Mouse (Mus musculus): ENCODE measurements around the gene 1600012H06Rik. TPM values are rescaled to one million over a fixed set of nuclear protein-coding genes. Genes with fewer than 3 reads are reported as not detected.
"Not testable (repeated sequence)": the region's sequence is repeated elsewhere in the genome, so short reads cannot be mapped to it uniquely, and the experiment has no call there.

The 1600012H06Rik gene
- polyA plus RNA-seq, 1 experiment, result 0.07 TPM

DNA sequence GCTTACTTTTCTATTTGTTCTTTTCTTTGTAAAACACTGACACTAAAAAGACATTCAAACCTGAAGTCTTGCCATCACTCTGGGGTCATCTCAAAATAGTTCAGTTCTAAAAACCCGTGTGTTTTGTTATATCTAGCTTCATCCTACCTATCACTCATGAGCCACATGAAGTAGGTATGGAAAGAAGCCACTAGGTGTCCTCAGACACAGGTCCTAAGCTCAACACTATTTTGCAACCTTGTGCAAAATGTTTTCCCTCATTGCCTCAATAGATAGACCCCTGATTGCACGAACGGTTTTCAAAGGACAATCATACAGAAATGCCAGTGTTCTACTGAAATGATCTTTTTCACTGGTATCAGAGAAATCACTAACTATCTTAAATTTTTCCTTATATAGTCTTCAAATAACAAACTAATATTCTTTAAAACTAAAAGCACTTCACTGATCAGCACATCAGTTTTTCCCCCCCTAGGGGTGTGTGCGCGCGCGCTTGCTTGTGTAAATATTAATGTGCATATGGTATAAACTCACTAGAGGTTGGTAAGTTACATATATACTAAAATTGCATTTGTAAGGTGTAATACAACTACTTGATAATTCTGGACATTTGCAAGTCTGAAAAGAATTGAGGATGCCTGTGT lies 34.9 kb downstream of the 1600012H06Rik start:
- not testable (repeated sequence) for H3K4me1 ChIP-seq (ENCODE audit: control insufficient read depth); H3K36me3 ChIP-seq (ENCODE audit: control insufficient read depth); H3K9me3 ChIP-seq (ENCODE audit: control insufficient read depth, low read length); H3K27me3 ChIP-seq (ENCODE audit: control insufficient read depth)
- H3K4me3 ChIP-seq (replicated peaks), result peak overlapping the region; percentile 35

DNA sequence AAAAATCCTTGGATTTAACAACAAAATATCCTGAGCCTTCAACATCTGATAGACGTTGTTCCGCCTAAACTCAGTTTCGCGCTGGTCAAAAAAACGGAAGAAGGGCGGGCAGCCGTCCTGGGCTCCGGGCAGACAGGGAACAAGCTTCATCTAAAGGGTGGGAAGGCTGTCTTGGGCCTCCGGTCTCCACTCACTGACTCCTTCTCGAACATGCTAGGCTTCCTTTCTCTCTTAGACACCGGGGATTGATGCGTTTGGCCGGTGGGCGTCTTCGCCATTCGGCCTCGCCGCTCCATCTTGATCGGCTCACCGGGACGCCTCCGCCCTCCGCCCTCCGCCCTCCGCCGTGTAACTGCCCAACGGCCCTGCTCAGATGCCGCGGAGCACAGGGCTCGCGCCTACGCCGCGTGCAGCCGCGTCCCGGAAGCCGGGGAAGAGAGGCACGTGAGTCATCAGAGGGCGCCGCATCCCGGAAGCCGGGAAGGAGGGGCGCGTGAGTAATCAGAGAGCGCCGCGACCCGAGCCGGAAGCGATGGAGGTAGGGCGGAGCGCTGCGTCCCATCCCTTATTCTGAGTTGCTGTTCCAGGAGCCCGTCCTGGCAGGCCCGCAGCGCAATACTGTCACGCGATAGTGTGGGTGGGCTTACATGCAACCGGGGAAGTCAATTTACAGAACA lies 35.5 kb downstream of the 1600012H06Rik start, which contains the start of the genes 9030025P20Rik and Gm3417:
Gene 9030025P20Rik, plus strand, starts transcription at position 107 of the 677 bp plus-strand sequence.
Gene Gm3417, minus strand, starts transcription at position 429 of the 677 bp plus-strand sequence.
- H3K4me3 ChIP-seq (replicated peaks), result peak within 1 kb of the TSS; percentile 35
- H3K27me3 ChIP-seq (ENCODE audit: control insufficient read depth); H3K36me3 ChIP-seq (ENCODE audit: control insufficient read depth); H3K4me1 ChIP-seq (ENCODE audit: control insufficient read depth); H3K9me3 ChIP-seq (ENCODE audit: control insufficient read depth, low read length): not testable (repeated sequence)

DNA sequence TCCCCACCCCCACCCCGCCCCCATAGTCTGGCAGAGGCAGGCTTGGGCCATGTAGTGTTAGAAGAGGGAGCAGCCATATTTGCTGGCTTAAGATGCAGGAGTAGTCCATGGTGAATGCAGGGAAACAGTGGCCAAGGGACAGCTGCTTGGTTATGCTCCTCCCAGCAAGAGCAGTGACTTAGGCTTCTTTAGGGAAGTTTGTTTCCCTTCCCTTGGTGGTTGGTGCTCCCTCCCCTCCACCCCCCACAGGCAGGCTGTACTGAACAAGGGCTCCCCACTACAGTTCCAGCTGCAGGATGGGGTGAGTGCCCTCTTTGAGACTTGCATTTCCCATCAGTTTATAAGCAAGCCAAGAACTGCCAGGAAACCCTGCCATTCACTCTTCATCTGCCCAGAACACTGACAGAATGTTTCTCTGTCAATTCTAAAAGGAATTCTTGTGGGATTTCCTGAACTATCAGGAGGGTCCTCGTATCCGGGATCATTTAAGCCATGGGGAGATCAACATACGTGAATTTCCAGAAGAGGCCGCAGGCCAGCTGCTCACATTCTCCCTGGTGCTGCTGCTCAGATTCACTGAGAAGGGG lies 47.2 kb downstream of the 1600012H06Rik start:
- not testable (repeated sequence) for H3K4me3 ChIP-seq (replicated peaks); H3K9me3 ChIP-seq (ENCODE audit: control insufficient read depth, low read length); H3K4me1 ChIP-seq (ENCODE audit: control insufficient read depth); H3K27me3 ChIP-seq (ENCODE audit: control insufficient read depth); H3K36me3 ChIP-seq (ENCODE audit: control insufficient read depth)

DNA sequence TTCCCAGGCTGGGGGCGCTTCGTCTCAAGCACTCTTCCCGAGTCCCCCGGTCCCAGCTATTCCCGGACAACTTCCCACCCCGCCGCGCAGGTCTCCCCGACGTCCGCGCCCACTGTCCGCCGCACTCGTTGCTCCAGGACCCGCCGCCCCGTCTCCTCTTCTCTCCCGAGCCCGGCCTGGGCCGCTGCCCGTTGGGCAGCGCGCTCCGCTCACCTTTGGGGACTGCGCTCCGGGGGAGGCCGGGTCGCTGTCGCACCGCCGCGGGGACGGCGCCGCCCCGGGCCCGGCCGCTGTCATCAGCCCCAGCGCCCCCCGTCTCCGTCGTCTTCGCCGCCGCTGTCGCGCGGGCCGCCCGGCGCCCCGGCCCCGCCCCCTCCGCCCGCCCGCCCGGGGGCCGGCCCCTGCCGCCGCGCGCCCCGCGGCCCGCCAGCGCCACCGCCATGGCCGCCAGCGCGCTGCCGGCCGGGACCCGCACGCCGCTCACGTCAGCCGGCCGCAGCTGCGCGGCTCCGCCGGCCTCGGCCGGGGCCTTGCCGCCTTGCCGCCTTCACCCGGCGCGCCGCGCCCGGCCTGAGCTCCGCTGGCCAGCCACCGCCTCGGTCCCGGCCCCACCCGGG lies 49.6 kb downstream of the 1600012H06Rik start:
- not testable (repeated sequence) for H3K4me3 ChIP-seq (replicated peaks); H3K27me3 ChIP-seq (ENCODE audit: control insufficient read depth); H3K4me1 ChIP-seq (ENCODE audit: control insufficient read depth); H3K9me3 ChIP-seq (ENCODE audit: control insufficient read depth, low read length); H3K36me3 ChIP-seq (ENCODE audit: control insufficient read depth)

DNA sequence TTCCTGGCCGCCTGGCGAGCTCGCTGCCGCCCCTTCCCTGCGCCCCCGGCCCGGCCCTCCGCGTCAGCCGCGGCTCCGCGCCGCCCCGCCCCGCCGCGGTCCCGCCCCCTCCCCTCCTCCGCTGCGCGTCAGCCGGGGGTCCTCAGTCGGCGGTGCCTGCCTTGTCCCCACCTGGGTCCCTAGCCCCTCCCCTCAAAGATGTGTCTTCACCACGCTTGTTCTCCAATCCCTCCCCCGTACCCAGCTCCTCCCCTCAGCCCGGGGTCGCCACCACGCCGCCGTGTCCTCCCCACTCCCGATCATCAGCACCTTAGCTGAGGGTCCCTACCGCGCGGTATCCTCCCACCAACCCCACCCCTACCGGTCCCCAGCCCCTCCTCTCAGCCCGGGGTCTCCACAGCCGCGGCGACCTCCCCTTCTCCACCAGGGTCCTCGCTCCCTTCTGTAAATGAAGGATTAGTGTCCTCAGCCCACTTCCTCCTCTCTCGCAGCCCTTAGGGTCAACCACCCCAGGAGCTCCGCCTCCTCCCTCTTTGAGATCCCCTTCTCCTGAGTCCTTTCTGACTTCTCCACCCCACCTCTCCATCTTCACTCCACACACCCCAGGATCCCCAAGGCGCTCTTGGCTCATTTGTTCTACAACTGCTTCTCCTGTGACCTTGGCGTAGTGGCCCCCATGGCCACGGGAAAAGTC lies 50.3 kb downstream of the 1600012H06Rik start:
- H3K4me1 ChIP-seq (ENCODE audit: control insufficient read depth); H3K36me3 ChIP-seq (ENCODE audit: control insufficient read depth): not testable (repeated sequence)

DNA sequence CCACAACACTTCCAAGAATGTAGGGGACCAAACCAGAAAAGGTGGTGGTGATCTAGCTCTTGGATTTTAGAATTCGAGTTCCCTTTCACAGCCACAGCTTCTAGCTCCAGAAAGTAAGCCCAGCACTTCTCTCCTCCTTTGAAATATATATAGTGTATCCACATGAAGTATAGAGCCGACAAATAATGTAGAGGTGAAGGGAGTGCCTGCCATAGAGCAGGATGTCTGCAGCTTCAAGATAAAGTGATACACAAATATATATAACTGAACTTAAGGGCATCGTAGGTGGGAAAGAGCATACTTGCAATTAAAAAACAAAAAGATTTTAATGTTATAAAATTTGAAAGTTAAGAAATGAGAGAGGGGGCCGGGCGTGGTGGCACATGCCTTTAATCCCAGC lies 51.2 kb downstream of the 1600012H06Rik start:
- not testable (repeated sequence) for H3K4me3 ChIP-seq (replicated peaks); H3K4me1 ChIP-seq (ENCODE audit: control insufficient read depth); H3K9me3 ChIP-seq (ENCODE audit: control insufficient read depth, low read length); H3K27me3 ChIP-seq (ENCODE audit: control insufficient read depth); H3K36me3 ChIP-seq (ENCODE audit: control insufficient read depth)

More for the DNA sequence above, 50.3 kb downstream of the 1600012H06Rik start:
- not testable (repeated sequence) for H3K4me3 ChIP-seq (replicated peaks); H3K27me3 ChIP-seq (ENCODE audit: control insufficient read depth); H3K9me3 ChIP-seq (ENCODE audit: control insufficient read depth, low read length)

DNA sequence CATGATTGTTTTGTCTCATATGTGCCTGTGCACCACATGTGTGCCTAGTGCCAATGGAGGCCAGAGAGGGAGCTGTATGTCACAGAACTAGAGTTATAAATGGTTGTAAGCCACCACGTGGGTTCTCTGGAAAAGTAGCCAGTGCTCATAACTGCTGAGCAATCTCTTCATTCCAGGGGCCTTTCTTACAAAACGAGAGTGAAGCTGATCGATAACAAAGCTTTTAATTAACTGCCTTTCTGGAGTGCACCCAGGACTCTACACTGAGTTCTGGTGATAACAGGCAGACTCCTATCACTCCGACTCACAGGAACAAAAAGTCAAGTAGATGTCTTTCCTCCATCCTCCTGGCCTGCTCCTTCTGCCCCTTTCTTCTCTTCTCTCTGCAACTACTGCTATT lies 57.1 kb downstream of the 1600012H06Rik start:
- H3K4me3 ChIP-seq (replicated peaks); H3K27me3 ChIP-seq (ENCODE audit: control insufficient read depth); H3K36me3 ChIP-seq (ENCODE audit: control insufficient read depth); H3K4me1 ChIP-seq (ENCODE audit: control insufficient read depth); H3K9me3 ChIP-seq (ENCODE audit: control insufficient read depth, low read length): not testable (repeated sequence)

DNA sequence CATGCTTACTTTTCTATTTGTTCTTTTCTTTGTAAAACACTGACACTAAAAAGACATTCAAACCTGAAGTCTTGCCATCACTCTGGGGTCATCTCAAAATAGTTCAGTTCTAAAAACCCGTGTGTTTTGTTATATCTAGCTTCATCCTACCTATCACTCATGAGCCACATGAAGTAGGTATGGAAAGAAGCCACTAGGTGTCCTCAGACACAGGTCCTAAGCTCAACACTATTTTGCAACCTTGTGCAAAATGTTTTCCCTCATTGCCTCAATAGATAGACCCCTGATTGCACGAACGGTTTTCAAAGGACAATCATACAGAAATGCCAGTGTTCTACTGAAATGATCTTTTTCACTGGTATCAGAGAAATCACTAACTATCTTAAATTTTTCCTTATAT lies 66.1 kb downstream of the 1600012H06Rik start:
- H3K9me3 ChIP-seq (ENCODE audit: control insufficient read depth, low read length); H3K36me3 ChIP-seq (ENCODE audit: control insufficient read depth); H3K27me3 ChIP-seq (ENCODE audit: control insufficient read depth); H3K4me1 ChIP-seq (ENCODE audit: control insufficient read depth); H3K4me3 ChIP-seq (replicated peaks): not testable (repeated sequence)

Other genes starting within 250 kb of the 1600012H06Rik start
- gene Thbs2, start 248.9 kb upstream of the 1600012H06Rik start, polyA plus RNA-seq (2012), result not detected in 2 replicates
- not detected in 2 replicates for gene Wdr27, start within 50 bp of the 1600012H06Rik start, polyA plus RNA-seq (2012)
- 9.0 and 9.1 TPM in 2 replicates for gene Phf10, start 18.1 kb downstream of the 1600012H06Rik start, polyA plus RNA-seq (2012)
- gene 9030025P20Rik, start 35.3 kb downstream of the 1600012H06Rik start, polyA plus RNA-seq (2012), result 0.06 and 0.12 TPM in 2 replicates
- gene Gm3417, start 35.6 kb downstream of the 1600012H06Rik start, polyA plus RNA-seq (2012), result 0.15 TPM in 1 of 2 replicates, not detected in the other
- 0.03 TPM in 1 of 2 replicates, not detected in the other for gene Gm3435, start 67.0 kb downstream of the 1600012H06Rik start, polyA plus RNA-seq (2012)
- gene Ermard, start 98.0 kb downstream of the 1600012H06Rik start, polyA plus RNA-seq (2012), result 0.03 and 0.13 TPM in 2 replicates
- gene Tcte3, start 98.3 kb downstream of the 1600012H06Rik start, polyA plus RNA-seq (2012), result 0.13 and 0.56 TPM in 2 replicates
- gene Gm3448, start 98.4 kb downstream of the 1600012H06Rik start, polyA plus RNA-seq (2012), result 0.02 and 0.13 TPM in 2 replicates

All from erythroblast, embryonic 14.5 days (primary cell).